Mouse (Mus musculus) thymus, postnatal 4 days (tissue): Measurements from ENCODE around the gene Tmem233.

Experiments used
- DNase-seq: peaks from one replicate; pipeline ENCODE4 v3.0.0; 2021

Tmem233 gene

GRCm38 (mm10) chr5:116026561-116026960 lies 56.5 kb downstream of the Tmem233 start:
- no peak for DNase-seq

- no peak for DNase-seq
Observed at GRCm38 (mm10) chr5:116026107-116026506, 56.9 kb downstream of the Tmem233 start.

- DNase-seq: peak; percentile 92
Observed at GRCm38 (mm10) chr5:116024327-116024739, 58.7 kb downstream of the Tmem233 start, which contains the start of gene Prkab1. TSS of gene Prkab1 (minus strand) at chr5:116024508.

GRCm38 (mm10) chr5:116023821-116024284 lies 59.2 kb downstream of the Tmem233 start:
- DNase-seq: no peak

GRCm38 (mm10) chr5:116023251-116023661 lies 59.8 kb downstream of the Tmem233 start:
- no peak for DNase-seq

GRCm38 (mm10) chr5:116022658-116023200 lies 60.3 kb downstream of the Tmem233 start:
- no peak for DNase-seq

- DNase-seq: no peak
Observed at GRCm38 (mm10) chr5:116022131-116022530, 60.9 kb downstream of the Tmem233 start.

GRCm38 (mm10) chr5:116021552-116021951 lies 61.5 kb downstream of the Tmem233 start:
- no peak for DNase-seq

- no peak for DNase-seq
Observed at GRCm38 (mm10) chr5:116019371-116019770, 63.7 kb downstream of the Tmem233 start.

GRCm38 (mm10) chr5:116018784-116019183 lies 64.3 kb downstream of the Tmem233 start:
- DNase-seq: peak; percentile 51

- no peak for DNase-seq
Observed at GRCm38 (mm10) chr5:116018196-116018595, 64.8 kb downstream of the Tmem233 start.

- no peak for DNase-seq
Observed at GRCm38 (mm10) chr5:116017391-116017790, 65.7 kb downstream of the Tmem233 start.

GRCm38 (mm10) chr5:116016542-116016941 lies 66.5 kb downstream of the Tmem233 start:
- no peak for DNase-seq

GRCm38 (mm10) chr5:116014237-116014636 lies 68.8 kb downstream of the Tmem233 start:
- DNase-seq: no peak

- DNase-seq: no peak
Observed at GRCm38 (mm10) chr5:116013821-116014220, 69.2 kb downstream of the Tmem233 start.

GRCm38 (mm10) chr5:116012503-116012902 lies 70.5 kb downstream of the Tmem233 start:
- no peak for DNase-seq

- DNase-seq: no peak
Observed at GRCm38 (mm10) chr5:116011700-116012099, 71.3 kb downstream of the Tmem233 start.

- DNase-seq: no peak
Observed at GRCm38 (mm10) chr5:116009884-116010627, 73.0 kb downstream of the Tmem233 start.

GRCm38 (mm10) chr5:116009091-116009851 lies 73.8 kb downstream of the Tmem233 start:
- DNase-seq: no peak

- DNase-seq: no peak
Observed at GRCm38 (mm10) chr5:116007723-116008122, 75.3 kb downstream of the Tmem233 start.

- peak; percentile 51 for DNase-seq
Observed at GRCm38 (mm10) chr5:116006324-116007099, 76.5 kb downstream of the Tmem233 start.

- no peak for DNase-seq
Observed at GRCm38 (mm10) chr5:116004271-116004670, 78.8 kb downstream of the Tmem233 start.

GRCm38 (mm10) chr5:116003825-116004224 lies 79.2 kb downstream of the Tmem233 start:
- DNase-seq: no peak
